Mouse (Mus musculus) embryonic fibroblast, embryonic 13.5 days (primary cell): ENCODE measurements around the gene Dkk2.

Experiments used
- CTCF ChIP-seq: IDR thresholded peaks from 2 replicates; pipeline ENCODE4 v1.5.1; 2011; ENCODE audit warnings: mild to moderate bottlenecking, control low read depth, low read length, moderate library complexity, borderline replicate concordance; ENCODE audit not compliant: insufficient read depth
- POLR2A ChIP-seq: IDR thresholded peaks from 2 replicates; pipeline ENCODE4 v1.6.1; 2011; ENCODE audit warnings: low read depth, mild to moderate bottlenecking, control low read depth, low read length, moderate library complexity

GRCm38 (mm10) chr3:132087011-132087486, 2.0 kb downstream of the Dkk2 start:
- TF ChIP-seq CTCF (peak; percentile 35; the same call in 1 of the 2 replicates), POLR2A (no peak)
